Mouse (Mus musculus) sigmoid colon, adult 10 weeks (tissue): ENCODE results near the gene Nelfe. TPM values are rescaled to one million over a fixed set of nuclear protein-coding genes. Genes with fewer than 3 reads are reported as not detected.

Experiments
- polyA plus RNA-seq: library from polyadenylated mRNA; stranded (reverse); fragments of 350-450 nt; fragmentation: Illumina TruSeq; extraction: RNeasy Lipid Tissue Mini Kit (QIAGEN cat#74804); gene quantifications from one replicate; pipeline ENCODE4 v1.2.3, GENCODE M21; 2014; ENCODE audit warnings: low read depth, low replicate concordance

The Nelfe gene
- polyA plus RNA-seq, result 1.1 TPM

GRCm38 (mm10) chr17:34849722-34850516 lies at the start of gene Nelfe, which contains the start of gene Skiv2l:
Gene Nelfe, plus strand, starts transcription at chr17:34850391.
Gene Skiv2l, minus strand, starts transcription at chr17:34850210.

GRCm38 (mm10) chr17:34804301-34804700 lies 45.9 kb upstream of the Nelfe start, which contains the start of gene Cyp21a1:
Gene Cyp21a1, minus strand, starts transcription at chr17:34804561.

GRCm38 (mm10) chr17:34836856-34837221 lies 13.4 kb upstream of the Nelfe start, which contains the start of the genes Stk19 and Dxo:
Gene Stk19, minus strand, starts transcription at chr17:34836945.
Gene Dxo, plus strand, starts transcription at chr17:34837019.

GRCm38 (mm10) chr17:34862416-34863081 lies 12.4 kb downstream of the Nelfe start, which contains the start of gene Cfb:
Gene Cfb, minus strand, starts transcription at chr17:34862518.

GRCm38 (mm10) chr17:34879336-34879879 lies 29.2 kb downstream of the Nelfe start, which contains the start of gene Zbtb12:
Gene Zbtb12, plus strand, starts transcription at chr17:34879483.

GRCm38 (mm10) chr17:34881683-34882310 lies 31.6 kb downstream of the Nelfe start, which contains the start of gene Gm20547:
Gene Gm20547, minus strand, starts transcription at chr17:34882042.

GRCm38 (mm10) chr17:34898160-34898586 lies 48.0 kb downstream of the Nelfe start, which contains the start of the genes C2 and Ehmt2:
Gene C2, minus strand, starts transcription at chr17:34898265.
Gene Ehmt2, plus strand, starts transcription at chr17:34898469.

Other genes starting within 250 kb of the Nelfe start
- 50.6 TPM for gene Rnf5, start 246.7 kb upstream of the Nelfe start, polyA plus RNA-seq
- gene Agpat1, start 246.1 kb upstream of the Nelfe start, polyA plus RNA-seq, result 4.8 TPM
- not detected for gene Egfl8, start 234.4 kb upstream of the Nelfe start, polyA plus RNA-seq
- gene Ppt2, start 221.9 kb upstream of the Nelfe start, polyA plus RNA-seq, result 4.5 TPM
- 1.1 TPM for gene Prrt1, start 220.9 kb upstream of the Nelfe start, polyA plus RNA-seq
- gene Fkbpl, start 205.6 kb upstream of the Nelfe start, polyA plus RNA-seq, result 4.4 TPM
- 2.8 TPM for gene Atf6b, start 203.2 kb upstream of the Nelfe start, polyA plus RNA-seq
- gene Tnxb, start 179.9 kb upstream of the Nelfe start, polyA plus RNA-seq, result 0.16 TPM
- 1.8 TPM for gene C4b, start 106.5 kb upstream of the Nelfe start, polyA plus RNA-seq
- gene Cyp21a1, start 45.8 kb upstream of the Nelfe start, polyA plus RNA-seq, result not detected
- gene Stk19, start 13.4 kb upstream of the Nelfe start, polyA plus RNA-seq, result 23.0 TPM
- gene Dxo, start 13.4 kb upstream of the Nelfe start, polyA plus RNA-seq, result 3.0 TPM
- gene Skiv2l, start 181 bp upstream of the Nelfe start, polyA plus RNA-seq, result 5.6 TPM
- gene Cfb, start 12.1 kb downstream of the Nelfe start, polyA plus RNA-seq, result 18.5 TPM
- gene Zbtb12, start 29.1 kb downstream of the Nelfe start, polyA plus RNA-seq, result 1.1 TPM
- gene Gm20547, start 31.7 kb downstream of the Nelfe start, polyA plus RNA-seq, result 2.3 TPM
- 1.0 TPM for gene C2, start 47.9 kb downstream of the Nelfe start, polyA plus RNA-seq
- 10.6 TPM for gene Ehmt2, start 48.1 kb downstream of the Nelfe start, polyA plus RNA-seq
- 32.3 TPM for gene Slc44a4, start 64.1 kb downstream of the Nelfe start, polyA plus RNA-seq
- 15.5 TPM for gene Neu1, start 80.9 kb downstream of the Nelfe start, polyA plus RNA-seq
- 10.1 TPM for gene Hspa1b, start 108.8 kb downstream of the Nelfe start, polyA plus RNA-seq
- not detected for gene Gm20481, start 119.5 kb downstream of the Nelfe start, polyA plus RNA-seq
- gene Hspa1a, start 121.8 kb downstream of the Nelfe start, polyA plus RNA-seq, result 4.5 TPM
- gene Hspa1l, start 122.3 kb downstream of the Nelfe start, polyA plus RNA-seq, result 0.22 TPM
- 12.9 TPM for gene Lsm2, start 131.5 kb downstream of the Nelfe start, polyA plus RNA-seq
- gene Vars, start 150.6 kb downstream of the Nelfe start, polyA plus RNA-seq, result 1.5 TPM
- gene Vwa7, start 166.2 kb downstream of the Nelfe start, polyA plus RNA-seq, result 0.09 TPM
- gene Sapcd1, start 177.6 kb downstream of the Nelfe start, polyA plus RNA-seq, result not detected
- gene Msh5, start 196.4 kb downstream of the Nelfe start, polyA plus RNA-seq, result 2.5 TPM
- 47.8 TPM for gene Clic1, start 199.6 kb downstream of the Nelfe start, polyA plus RNA-seq
- gene Ddah2, start 208.6 kb downstream of the Nelfe start, polyA plus RNA-seq, result not detected
- gene Ly6g6c, start 215.0 kb downstream of the Nelfe start, polyA plus RNA-seq, result 1.5 TPM
- gene Mpig6b, start 215.8 kb downstream of the Nelfe start, polyA plus RNA-seq, result 3.0 TPM
- gene Ly6g6e, start 226.5 kb downstream of the Nelfe start, polyA plus RNA-seq, result 2.8 TPM
- not detected for gene Ly6g6d, start 227.7 kb downstream of the Nelfe start, polyA plus RNA-seq
- not detected for gene Ly6g6f, start 235.2 kb downstream of the Nelfe start, polyA plus RNA-seq
- 5.3 TPM for gene Abhd16a, start 238.9 kb downstream of the Nelfe start, polyA plus RNA-seq